Mouse (Mus musculus) kidney, postnatal 0 days (tissue): ENCODE measurements around the gene Fbxo40. TPM values are rescaled to one million over a fixed set of nuclear protein-coding genes. Genes with fewer than 3 reads are reported as not detected.

Experiments used
- ATAC-seq: fragments of 200-750 bp; cut with Nextera tagmentation; replicated peaks from 2 replicates; pipeline ENCODE4 v1.8.0; 2017; ENCODE audit warnings: low read depth, moderate number of reproducible peaks, moderate TSS enrichment, moderate library complexity; ENCODE audit not compliant: low FRiP score
- DNase-seq: peaks from one replicate; pipeline ENCODE4 v3.0.0-alpha.2; 2016; ENCODE audit warnings: low spot score
- H3K27ac ChIP-seq: fragments of 300-500 bp; sonication (generic); 2 replicates; pipeline ENCODE4 v1.5.1; 2014; ENCODE audit warnings: mild to moderate bottlenecking
- H3K27me3 ChIP-seq: fragments of 300-500 bp; sonication (generic); 2 replicates; pipeline ENCODE4 v1.6.1; 2014; ENCODE audit warnings: low read length, mixed read lengths; ENCODE audit not compliant: insufficient read depth
- H3K36me3 ChIP-seq: fragments of 300-500 bp; sonication (generic); 2 replicates; pipeline ENCODE4 v1.6.1; 2014; ENCODE audit warnings: low read length, mixed read lengths; ENCODE audit not compliant: insufficient read depth
- H3K4me1 ChIP-seq: fragments of 300-500 bp; sonication (generic); replicated peaks from 2 replicates; pipeline ENCODE4 v1.6.1; 2014; ENCODE audit warnings: antibody characterized with exemption, low read length, mixed read lengths; ENCODE audit not compliant: insufficient read depth
- H3K4me2 ChIP-seq: fragments of 300-500 bp; sonication (generic); 2 replicates; pipeline ENCODE4 v1.6.1; 2014; ENCODE audit warnings: mild to moderate bottlenecking, low read length, moderate library complexity, mixed read lengths
- H3K4me3 ChIP-seq: fragments of 300-500 bp; sonication (generic); replicated peaks from 2 replicates; pipeline ENCODE4 v1.5.1; 2014; ENCODE audit warnings: low read depth, low read length
- H3K9ac ChIP-seq: fragments of 300-500 bp; sonication (generic); 2 replicates; pipeline ENCODE4 v1.6.1; 2014; ENCODE audit warnings: low read depth, low read length
- H3K9me3 ChIP-seq: fragments of 300-500 bp; sonication (generic); replicated peaks from 2 replicates; pipeline ENCODE4 v1.6.1; 2016; ENCODE audit warnings: low read length, inconsistent platforms, mixed read lengths
- CTCF ChIP-seq: IDR thresholded peaks from 2 replicates; pipeline ENCODE4 v1.5.1; 2016; ENCODE audit warnings: antibody characterized with exemption, low read depth, mild to moderate bottlenecking, moderate library complexity
- WGBS: fragments of 180-500 bp; shearing (Covaris S2); extraction: QIAGEN DNeasy Blood & Tissue Kit; methylation state at CpG from one replicate; pipeline ENCODE4 v1.1.7; 2014; 5-methylcytosine and 5-hydroxymethylcytosine counted together
- polyA plus RNA-seq: library from polyadenylated mRNA; unstranded; fragments of >200 nt; fragmentation: Nextera tagmentation; extraction: Ambion mirVana; gene quantifications from 2 replicates; pipeline ENCODE4 v1.2.1, GENCODE M21; 2015

The Fbxo40 gene
- polyA plus RNA-seq, 1 experiment from 2014 or later, result 1.6 TPM

DNA sequence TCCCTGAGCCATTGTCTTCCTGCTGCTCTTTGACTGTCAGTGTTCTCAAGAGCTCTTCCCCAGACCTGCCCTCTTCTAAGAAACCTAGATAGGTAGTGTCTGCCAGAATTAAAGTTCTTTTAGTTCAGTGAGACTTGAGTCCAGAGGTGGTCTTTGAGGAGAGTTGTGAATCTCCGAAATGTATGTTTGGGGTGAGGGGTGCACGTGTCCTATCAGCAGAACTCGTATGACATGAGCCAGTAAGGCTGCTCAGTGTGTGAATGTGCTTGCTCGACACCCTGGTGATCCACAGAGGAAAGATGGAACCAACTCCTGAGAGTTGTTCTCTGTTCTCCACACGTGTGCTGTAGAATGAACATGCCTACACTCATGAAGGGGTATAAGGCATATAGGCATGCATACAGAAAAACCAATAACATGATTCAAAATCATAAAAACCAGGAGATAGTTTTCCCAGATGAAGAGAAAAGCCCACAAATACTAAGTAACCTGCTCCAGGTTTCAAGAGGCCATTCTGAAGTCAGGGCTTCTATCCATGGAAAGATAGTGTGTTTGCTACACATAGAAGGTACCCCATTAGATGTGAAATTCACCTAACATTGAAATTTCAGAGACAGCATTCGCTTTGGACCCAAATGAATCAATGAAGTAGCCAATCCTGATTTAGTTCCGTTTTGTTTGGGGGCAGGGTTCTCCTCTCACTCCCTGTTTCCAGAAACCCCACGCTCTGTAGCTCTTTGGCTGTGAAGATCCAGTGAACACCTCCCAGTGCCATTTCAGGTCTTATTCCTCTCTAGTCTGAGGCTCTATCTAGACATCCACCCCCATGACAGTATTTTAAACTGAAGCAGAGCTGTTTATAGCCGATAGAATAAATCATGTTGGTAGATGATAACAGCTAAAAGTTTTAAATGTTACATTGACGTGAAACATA lies 63.5 kb downstream of the Fbxo40 start:
- H3K4me1 ChIP-seq, result no peaks in the 10 kb centered on the region
- no peak for DNase-seq
- H3K4me2 ChIP-seq, result no peak overlapping the region
- H3K4me3 ChIP-seq, result no peak overlapping the region
- H3K9ac ChIP-seq, result no peak overlapping the region
- no peaks in the 10 kb centered on the region for H3K27me3 ChIP-seq
- no peak for TF ChIP-seq CTCF
- peaks cover 49% of the 10 kb centered on the region for H3K36me3 ChIP-seq
- 94% methylated on average over 10 of the region's 10 CpGs for WGBS
- no peak overlapping the region for H3K27ac ChIP-seq
- no peaks in the 10 kb centered on the region for H3K9me3 ChIP-seq
- ATAC-seq, result no peak

DNA sequence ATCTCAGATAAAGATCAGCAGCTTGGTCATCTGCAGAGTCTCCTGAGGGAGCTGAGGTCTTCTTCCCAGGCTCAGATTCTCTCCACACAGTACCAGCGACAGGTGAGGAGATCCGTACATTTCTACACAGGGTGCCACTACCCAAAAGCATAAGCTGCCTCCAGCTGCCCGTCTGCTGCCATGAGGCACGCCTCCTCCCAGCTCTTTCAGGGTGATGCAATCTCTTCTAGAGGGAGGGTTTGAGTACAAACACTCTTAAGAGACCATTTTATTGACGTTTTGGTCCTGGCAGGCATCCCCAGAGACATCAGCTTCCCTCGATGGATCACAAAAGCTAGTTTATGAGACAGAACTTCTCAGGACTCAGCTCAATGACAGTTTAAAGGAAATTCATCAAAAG lies 64.5 kb downstream of the Fbxo40 start:
- DNase-seq, result no peak
- Histone ChIP-seq H3K9me3 (no peaks in the 10 kb centered on the region), H3K27me3 (no peaks in the 10 kb centered on the region), H3K4me2 (no peak overlapping the region), H3K4me1 (no peaks in the 10 kb centered on the region), H3K36me3 (peaks cover 42% of the 10 kb centered on the region), H3K4me3 (no peak overlapping the region), H3K9ac (no peak overlapping the region), H3K27ac (no peak overlapping the region)
- no peak for TF ChIP-seq CTCF
- 73% methylated on average over 6 of the region's 6 CpGs for WGBS
- ATAC-seq, result no peak

DNA sequence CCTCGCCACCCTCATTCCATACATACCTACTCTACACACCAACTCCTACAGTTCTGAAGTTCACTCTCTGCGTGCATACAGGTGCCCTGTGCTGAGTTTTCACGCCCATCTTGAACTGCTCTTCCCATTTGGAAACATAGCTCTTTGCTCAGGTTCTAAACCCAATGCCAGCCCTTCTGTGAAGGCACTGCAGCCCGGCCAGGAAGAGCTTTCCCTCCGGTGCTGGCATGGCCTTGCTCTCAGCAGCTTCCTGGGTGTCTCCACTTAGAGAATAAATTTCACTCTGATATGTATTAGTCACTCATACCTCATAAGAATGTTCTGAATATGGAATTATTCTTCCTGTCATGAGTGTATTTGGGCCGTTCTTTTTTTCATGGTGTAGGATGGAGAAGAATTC lies 64.9 kb downstream of the Fbxo40 start:
- 90% methylated on average over 6 of the region's 6 CpGs for WGBS
- no peak for ATAC-seq
- TF ChIP-seq CTCF, result no peak

DNA sequence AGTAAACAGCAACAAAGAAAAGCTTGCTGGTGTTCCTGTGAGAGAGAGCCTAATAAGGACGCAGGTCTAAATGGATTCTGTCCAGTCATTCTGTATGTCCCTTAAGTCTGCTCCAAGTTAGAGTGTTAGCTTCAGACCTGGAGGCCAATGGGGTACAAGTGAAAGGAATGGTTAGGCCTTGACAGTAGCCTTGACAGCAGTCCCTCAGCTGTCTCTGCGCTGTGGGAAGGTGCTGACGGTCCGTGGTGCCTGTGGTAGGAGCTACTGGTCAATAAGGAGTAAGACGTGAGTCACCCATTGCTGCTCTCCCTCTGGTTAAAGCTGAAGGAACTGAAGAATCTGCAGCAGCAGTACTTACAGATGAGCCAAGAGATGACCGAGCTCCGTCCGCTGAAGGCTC lies 66.0 kb downstream of the Fbxo40 start:
- DNase-seq (no peak), ATAC-seq (no peak)
- H3K4me3 ChIP-seq, result no peak overlapping the region
- TF ChIP-seq CTCF, result no peak
- no peaks in the 10 kb centered on the region for H3K4me1 ChIP-seq
- H3K4me2 ChIP-seq, result no peak overlapping the region
- H3K9me3 ChIP-seq, result no peaks in the 10 kb centered on the region
- H3K27ac ChIP-seq, result no peak overlapping the region
- WGBS, result 95% methylated on average over 8 of the region's 8 CpGs
- H3K27me3 ChIP-seq, result no peaks in the 10 kb centered on the region
- peaks cover 35% of the 10 kb centered on the region for H3K36me3 ChIP-seq
- no peak overlapping the region for H3K9ac ChIP-seq

More for the DNA sequence above, 64.9 kb downstream of the Fbxo40 start:
- DNase-seq, result no peak
- Histone ChIP-seq H3K9me3 (no peaks in the 10 kb centered on the region), H3K27ac (no peak overlapping the region), H3K4me2 (no peak overlapping the region), H3K36me3 (peaks cover 39% of the 10 kb centered on the region), H3K9ac (no peak overlapping the region), H3K4me3 (no peak overlapping the region), H3K4me1 (no peaks in the 10 kb centered on the region), H3K27me3 (no peaks in the 10 kb centered on the region)

DNA sequence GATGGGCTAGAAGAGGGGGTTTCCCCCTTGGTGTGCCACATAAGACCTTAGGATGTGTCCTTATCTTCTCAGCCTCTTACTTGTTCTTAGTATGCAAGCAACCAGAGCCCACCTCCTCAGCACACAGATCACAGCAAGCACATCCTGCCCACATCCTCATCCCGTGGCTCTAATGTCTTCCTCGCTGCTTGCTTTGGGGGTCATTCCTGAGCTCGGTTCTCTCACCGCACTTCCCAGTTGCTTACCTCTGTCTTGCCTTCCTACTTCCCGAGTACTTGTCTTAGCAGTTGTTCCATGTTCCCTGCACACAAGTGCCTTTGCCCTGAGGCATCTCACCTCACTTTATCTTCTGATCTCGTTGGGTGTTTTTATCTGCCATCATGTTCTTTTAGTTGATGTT lies 68.3 kb downstream of the Fbxo40 start:
- no peak for TF ChIP-seq CTCF
- ATAC-seq (no peak), DNase-seq (no peak)
- H3K36me3 ChIP-seq, result peaks cover 36% of the 10 kb centered on the region
- H3K4me1 ChIP-seq, result no peaks in the 10 kb centered on the region
- H3K27me3 ChIP-seq, result no peaks in the 10 kb centered on the region
- no peak overlapping the region for H3K4me2 ChIP-seq
- WGBS, result 87% methylated on average over 6 of the region's 6 CpGs
- no peak overlapping the region for H3K9ac ChIP-seq
- H3K27ac ChIP-seq, result no peak overlapping the region
- H3K4me3 ChIP-seq, result no peak overlapping the region
- no peaks in the 10 kb centered on the region for H3K9me3 ChIP-seq

DNA sequence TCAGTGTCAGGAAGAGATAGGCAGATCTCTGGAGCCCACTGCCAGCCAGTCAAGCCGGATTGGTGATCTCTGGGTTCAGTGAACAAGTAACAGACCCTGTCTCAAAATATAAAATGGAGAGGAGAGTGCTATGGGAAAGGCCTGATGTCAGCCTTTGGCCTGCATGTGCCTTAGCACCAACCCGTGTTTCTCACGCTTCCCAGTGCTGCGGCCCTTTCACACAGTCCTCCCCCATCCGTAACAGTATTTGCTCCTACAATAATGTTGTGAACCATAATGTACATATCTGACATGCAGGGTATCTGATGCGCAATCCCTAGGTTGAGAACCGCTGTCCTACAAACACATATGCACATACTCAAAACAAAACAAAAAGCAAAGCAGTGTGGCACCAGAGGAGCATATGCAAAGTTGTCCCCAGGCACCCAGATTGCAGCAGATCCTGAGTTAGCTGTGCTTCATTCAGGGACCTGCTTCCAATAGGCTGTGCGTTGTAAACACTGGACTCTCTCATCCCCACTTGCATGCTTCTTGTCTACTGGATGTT lies 69.1 kb downstream of the Fbxo40 start:
- Histone ChIP-seq H3K36me3 (peaks cover 40% of the 10 kb centered on the region), H3K4me1 (no peaks in the 10 kb centered on the region), H3K4me3 (no peak overlapping the region), H3K9me3 (no peaks in the 10 kb centered on the region), H3K27ac (no peak overlapping the region), H3K4me2 (no peak overlapping the region), H3K9ac (no peak overlapping the region), H3K27me3 (no peaks in the 10 kb centered on the region)
- TF ChIP-seq CTCF, result no peak
- 95% methylated on average over 8 of the region's 8 CpGs for WGBS
- DNase-seq (no peak), ATAC-seq (no peak)
